Mouse (Mus musculus) olfactory bulb, adult 2 months (tissue): Measurements from ENCODE around the gene Hist1h3a. TPM values are rescaled to one million over a fixed set of nuclear protein-coding genes. Genes with fewer than 3 reads are reported as not detected.
"Not testable (repeated sequence)": the region's sequence is repeated elsewhere in the genome, so short reads cannot be mapped to it uniquely, and the experiment has no call there.

Experiments used
- H3K27ac ChIP-seq: fragments of 200-500 bp; 2 replicates; pipeline ENCODE4 v1.5.1; 2012; ENCODE audit warnings: low read depth, low read length; ENCODE audit not compliant: insufficient read depth
- H3K4me1 ChIP-seq: fragments of 200-500 bp; 2 replicates; pipeline ENCODE4 v1.6.1; 2012; ENCODE audit warnings: low read length; ENCODE audit not compliant: control insufficient read depth, insufficient read depth
- H3K4me3 ChIP-seq: fragments of 200-500 bp; 2 replicates; pipeline ENCODE4 v1.5.1; 2012; ENCODE audit warnings: mild to moderate bottlenecking, low read depth, low read length, moderate library complexity; ENCODE audit not compliant: insufficient read depth
- CTCF ChIP-seq: fragments of 200-500 bp; IDR thresholded peaks from 2 replicates; pipeline ENCODE4 v1.5.1; 2012; ENCODE audit warnings: low read depth, mild to moderate bottlenecking, low read length, moderate library complexity; ENCODE audit not compliant: insufficient read depth
- POLR2A ChIP-seq: fragments of 200-500 bp; IDR thresholded peaks from 2 replicates; pipeline ENCODE4 v1.6.1; 2012; ENCODE audit warnings: mild to moderate bottlenecking, low read depth, low read length, moderate library complexity; ENCODE audit not compliant: insufficient read depth
- WGBS: fragments of 180-500 bp; shearing (Covaris S2); methylation state at CpG from one replicate; pipeline ENCODE4 v1.1.7; 2018; 5-methylcytosine and 5-hydroxymethylcytosine counted together
- polyA plus RNA-seq: library from polyadenylated mRNA; stranded (reverse); fragments of >200 nt; gene quantifications from 2 replicates; pipeline ENCODE4 v1.2.4, GENCODE M21; 2012; ENCODE audit warnings: low replicate concordance; ENCODE audit not compliant: missing spikeins, insufficient read depth, insufficient read length

Gene Hist1h3a
- polyA plus RNA-seq, 1 experiment, result not detected

DNA sequence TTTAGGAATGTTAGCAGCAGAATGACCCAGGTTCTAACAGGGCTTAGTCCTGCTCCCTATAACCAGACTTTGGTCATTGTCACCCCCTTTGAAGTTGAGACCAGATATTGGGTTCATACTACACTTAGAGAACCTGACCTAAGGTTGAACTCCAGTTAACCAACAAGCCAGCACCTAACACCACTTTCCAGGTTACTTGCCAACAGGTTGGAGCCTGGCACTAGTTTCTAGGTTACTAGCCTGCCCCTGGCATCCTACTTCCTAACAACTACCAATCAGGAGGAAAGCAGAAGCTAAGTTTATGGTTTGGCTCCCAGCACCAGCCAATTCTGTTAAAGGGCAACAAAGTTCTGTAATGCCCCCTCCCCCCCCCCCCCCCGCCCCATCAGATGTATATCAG, 37.0 kb downstream of the Hist1h3a start:
- H3K4me1 ChIP-seq, result no peaks in the 10 kb centered on the region
- no peak overlapping the region for H3K27ac ChIP-seq
- H3K4me3 ChIP-seq, result no peak overlapping the region
- 59% methylated on average over 1 of the region's 1 CpGs for WGBS
- TF ChIP-seq POLR2A, result no peak
- no peak for TF ChIP-seq CTCF

DNA sequence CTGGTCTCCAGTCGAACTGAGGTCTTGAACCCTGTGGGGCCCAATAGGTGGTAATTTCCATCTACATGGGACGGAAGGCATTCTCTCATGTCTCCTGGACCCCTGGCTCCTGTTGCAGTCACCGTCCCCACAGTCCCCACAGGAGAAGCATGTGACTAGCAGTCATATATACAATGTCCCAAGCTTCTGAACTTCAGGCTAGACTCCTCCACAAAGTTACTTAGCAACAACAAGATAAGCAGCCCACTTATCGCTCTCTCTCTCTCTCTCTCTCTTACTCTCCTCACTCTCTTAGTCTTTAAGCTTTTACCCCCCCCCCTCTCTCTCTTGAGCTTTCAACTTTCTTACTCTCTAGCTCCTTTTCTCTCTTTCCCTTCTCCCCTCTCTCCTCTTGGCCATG, 37.9 kb downstream of the Hist1h3a start:
- TF ChIP-seq CTCF (no peak), POLR2A (no peak)
- no peak overlapping the region for H3K27ac ChIP-seq
- WGBS, result 89% methylated on average over 4 of the region's 4 CpGs

GRCm38 (mm10) chr13:23717593-23718245, 44.5 kb downstream of the Hist1h3a start:
- H3K27ac ChIP-seq, H3K4me1 ChIP-seq, H3K4me3 ChIP-seq: not testable (repeated sequence)
- 23% methylated on average over 2 of the region's 2 CpGs for WGBS

More for the DNA sequence above, 37.9 kb downstream of the Hist1h3a start:
- Histone ChIP-seq H3K4me1 (no peaks in the 10 kb centered on the region), H3K4me3 (no peak overlapping the region)

GRCm38 (mm10) chr13:23717176-23717575, 45.0 kb downstream of the Hist1h3a start:
- no peak for TF ChIP-seq CTCF
- TF ChIP-seq POLR2A, result no peak
- H3K27ac ChIP-seq, result no peak overlapping the region
- WGBS, result 64% methylated on average over 11 of the region's 11 CpGs

DNA sequence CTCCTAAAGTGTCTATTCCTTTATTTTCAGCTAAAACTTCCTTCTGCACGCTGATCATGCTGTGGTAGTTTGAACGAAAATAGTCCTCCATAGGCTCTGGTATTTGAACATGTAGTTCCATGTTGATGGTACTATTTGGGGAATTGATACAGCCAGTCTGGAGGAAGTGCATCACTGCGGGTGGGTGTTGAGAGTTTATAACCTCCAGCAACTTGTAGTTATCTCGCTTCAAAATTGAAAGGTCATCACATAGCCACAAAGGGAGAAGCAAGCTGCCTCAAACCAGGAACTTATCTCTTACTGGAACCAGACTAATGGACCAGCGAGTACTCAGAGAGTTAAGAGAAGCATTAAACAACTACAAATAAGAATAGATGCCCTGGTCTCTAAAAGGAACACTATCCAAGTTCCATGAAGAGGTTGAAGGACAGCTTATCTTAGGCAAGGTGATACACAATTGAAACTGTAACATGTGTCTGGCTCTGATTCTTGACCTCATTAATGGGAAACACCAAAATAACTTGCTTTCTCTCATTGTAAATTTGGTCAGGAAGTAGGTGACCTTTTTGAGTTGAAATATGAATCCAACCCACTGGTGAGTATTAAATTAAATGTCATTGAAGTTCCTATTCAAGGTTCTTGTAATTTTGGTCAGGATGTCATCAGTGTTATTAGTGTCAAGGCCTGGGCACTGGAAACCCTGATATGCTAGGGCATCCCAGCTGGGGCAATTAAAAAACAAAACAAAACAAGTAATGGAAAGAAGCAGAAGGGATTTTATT, 45.7 kb downstream of the Hist1h3a start:
- no peak overlapping the region for H3K27ac ChIP-seq
- TF ChIP-seq POLR2A, result no peak
- TF ChIP-seq CTCF, result no peak
- H3K4me3 ChIP-seq, result no peak overlapping the region
- H3K4me1 ChIP-seq, result no peaks in the 10 kb centered on the region
- 87% methylated on average over 5 of the region's 5 CpGs for WGBS

More at GRCm38 (mm10) chr13:23717176-23717575, 45.0 kb downstream of the Hist1h3a start:
- no peaks in the 10 kb centered on the region for H3K4me1 ChIP-seq
- H3K4me3 ChIP-seq, result no peak overlapping the region

Other genes with a start within 250 kb of the Hist1h3a start
- not detected in 2 replicates for gene Hist1h4h, start 231.3 kb downstream of the Hist1h3a start, polyA plus RNA-seq
- gene Hist1h2af, start 228.5 kb downstream of the Hist1h3a start, polyA plus RNA-seq, result not detected in 2 replicates
- not detected in 2 replicates for gene Hist1h3g, start 227.0 kb downstream of the Hist1h3a start, polyA plus RNA-seq
- not detected in 2 replicates for gene Hist1h2bh, start 219.0 kb downstream of the Hist1h3a start, polyA plus RNA-seq
- gene Hist1h3f, start 218.3 kb downstream of the Hist1h3a start, polyA plus RNA-seq, result not detected in 2 replicates
- not detected in 2 replicates for gene Hist1h4f, start 210.7 kb downstream of the Hist1h3a start, polyA plus RNA-seq
- not detected in 2 replicates for gene Hist1h1d, start 209.1 kb downstream of the Hist1h3a start, polyA plus RNA-seq
- gene Hist1h3e, start 200.0 kb downstream of the Hist1h3a start, polyA plus RNA-seq, result not detected in 2 replicates
- not detected in 2 replicates for gene Hist1h2ae, start 191.2 kb downstream of the Hist1h3a start, polyA plus RNA-seq
- not detected in 2 replicates for gene Hist1h2bg, start 191.0 kb downstream of the Hist1h3a start, polyA plus RNA-seq
- gene Hist1h2bf, start 188.2 kb downstream of the Hist1h3a start, polyA plus RNA-seq, result not detected in 2 replicates
- not detected in 2 replicates for gene Hist1h2ad, start 188.0 kb downstream of the Hist1h3a start, polyA plus RNA-seq
- gene Hist1h3d, start 186.6 kb downstream of the Hist1h3a start, polyA plus RNA-seq, result not detected in 2 replicates
- gene Hist1h4d, start 180.8 kb downstream of the Hist1h3a start, polyA plus RNA-seq, result not detected in 2 replicates
- not detected in 2 replicates for gene Hist1h2be, start 141.3 kb downstream of the Hist1h3a start, polyA plus RNA-seq
- gene Hist1h1e, start 139.8 kb downstream of the Hist1h3a start, polyA plus RNA-seq, result not detected in 2 replicates
- gene Hist1h2ac, start 78.4 kb downstream of the Hist1h3a start, polyA plus RNA-seq, result not detected in 2 replicates
- gene Hist1h2bc, start 78.2 kb downstream of the Hist1h3a start, polyA plus RNA-seq, result not detected in 2 replicates
- not detected in 2 replicates for gene Hist1h1t, start 66.6 kb downstream of the Hist1h3a start, polyA plus RNA-seq
- not detected in 2 replicates for gene Hist1h4c, start 63.9 kb downstream of the Hist1h3a start, polyA plus RNA-seq
- gene Hfe, start 51.5 kb downstream of the Hist1h3a start, polyA plus RNA-seq, result not detected in 2 replicates
- gene Hist1h1c, start 23.6 kb downstream of the Hist1h3a start, polyA plus RNA-seq, result not detected in 2 replicates
- gene Hist1h3c, start 16.8 kb downstream of the Hist1h3a start, polyA plus RNA-seq, result not detected in 2 replicates
- not detected in 2 replicates for gene Hist1h2bb, start 15.7 kb downstream of the Hist1h3a start, polyA plus RNA-seq
- not detected in 2 replicates for gene Hist1h2ab, start 11.3 kb downstream of the Hist1h3a start, polyA plus RNA-seq
- not detected in 2 replicates for gene Hist1h3b, start 10.1 kb downstream of the Hist1h3a start, polyA plus RNA-seq
- gene Hist1h4b, start 5.4 kb downstream of the Hist1h3a start, polyA plus RNA-seq, result not detected in 2 replicates
- not detected in 2 replicates for gene Hist1h4a, start 1.2 kb downstream of the Hist1h3a start, polyA plus RNA-seq
- gene Hist1h1a, start 1.3 kb upstream of the Hist1h3a start, polyA plus RNA-seq, result not detected in 2 replicates
- not detected in 2 replicates for gene Trim38, start 7.5 kb upstream of the Hist1h3a start, polyA plus RNA-seq
- not detected in 2 replicates for gene Slc17a2, start 44.6 kb upstream of the Hist1h3a start, polyA plus RNA-seq
- not detected in 2 replicates for gene Slc17a3, start 77.0 kb upstream of the Hist1h3a start, polyA plus RNA-seq
- gene Slc17a1, start 105.4 kb upstream of the Hist1h3a start, polyA plus RNA-seq, result not detected in 2 replicates
- not detected in 2 replicates for gene Slc17a4, start 152.6 kb upstream of the Hist1h3a start, polyA plus RNA-seq
- not detected in 2 replicates for gene Hist1h2ba, start 171.8 kb upstream of the Hist1h3a start, polyA plus RNA-seq
- not detected in 2 replicates for gene Hist1h2aa, start 172.1 kb upstream of the Hist1h3a start, polyA plus RNA-seq
- gene Scgn, start 228.8 kb upstream of the Hist1h3a start, polyA plus RNA-seq, result not detected in 2 replicates